Mouse (Mus musculus): ENCODE measurements at regions not wholly inside any gene's neighbourhood (a gene's known extent, or its start where the extent isn't known, plus 50 kb on each side); places are given as distances from the start of the nearest gene placed in this dataset.

DNA sequence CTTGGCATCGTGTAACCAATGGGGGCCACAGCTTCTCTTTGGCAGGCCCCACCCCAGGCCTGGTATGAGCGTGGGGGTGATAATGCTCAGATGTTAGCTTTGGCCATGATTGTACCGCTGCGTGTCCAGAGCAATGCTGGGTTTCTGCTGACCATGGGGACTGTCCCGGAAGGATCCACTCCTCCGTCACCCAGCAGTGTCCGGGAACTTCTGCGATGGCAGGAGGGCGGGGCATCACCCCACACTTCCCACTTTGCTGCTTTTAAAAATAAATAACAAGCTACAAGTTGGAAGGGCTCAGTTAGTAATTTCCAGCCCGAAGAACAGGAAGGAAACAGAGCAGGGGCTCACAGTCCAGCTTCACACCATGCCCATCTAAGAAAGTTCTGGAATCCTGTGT, 116.7 kb upstream of the Ptpn1 start:
- no peak for DNase-seq

DNA sequence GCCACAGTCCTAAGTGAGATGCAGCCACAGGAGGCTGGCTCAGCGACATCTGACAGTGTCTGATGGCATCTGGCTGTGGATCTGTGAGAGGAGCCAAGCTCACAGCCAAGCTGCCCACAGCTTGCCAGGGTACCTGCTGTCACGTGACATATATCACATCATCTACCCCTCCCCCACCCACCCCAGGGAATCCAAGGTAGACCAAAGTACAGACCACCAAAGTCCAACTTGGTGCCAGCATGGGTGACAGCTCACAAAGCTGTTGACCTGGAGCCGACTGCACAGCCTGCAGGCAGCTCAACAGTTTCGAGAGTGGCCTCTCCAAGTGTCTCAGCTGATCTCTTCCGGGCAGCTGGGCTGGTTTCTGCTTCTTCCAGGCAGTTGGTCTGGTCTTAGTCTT, 119.6 kb upstream of the Tmem189 start:
- no peak for DNase-seq

DNA sequence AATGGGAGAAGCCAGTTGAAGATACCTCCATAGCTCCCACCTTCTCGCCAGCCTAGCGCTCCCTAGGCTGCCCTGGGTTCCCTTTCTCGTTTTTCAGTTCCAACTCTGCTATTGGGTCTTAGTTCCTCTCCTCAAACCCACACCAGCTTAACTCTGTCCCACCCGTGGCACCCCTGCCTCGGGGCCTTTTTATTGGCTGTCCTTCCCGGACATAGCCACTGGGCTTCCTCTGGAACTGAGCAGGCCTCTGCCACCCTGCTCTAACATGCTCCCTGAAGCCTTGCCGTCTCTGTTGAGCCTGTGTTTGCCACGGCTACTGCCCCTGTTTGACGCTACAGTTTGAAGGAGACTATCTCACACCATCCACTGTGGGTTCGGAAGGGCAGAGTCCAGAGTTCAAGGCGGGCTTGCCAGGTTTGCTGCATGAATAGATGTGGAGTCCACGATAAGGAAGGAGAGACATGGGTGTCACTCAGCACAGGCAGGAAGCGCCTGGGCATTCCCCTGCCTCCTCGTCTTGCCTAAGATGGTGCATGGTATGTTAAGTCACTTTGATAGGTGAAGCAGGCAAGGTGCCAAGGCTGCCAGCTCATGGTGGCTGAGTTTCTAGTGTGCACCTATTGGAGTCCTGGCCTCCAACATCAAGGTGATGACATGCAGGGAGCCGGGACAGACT, 116.1 kb upstream of the Tmem189 start:
- DNase-seq = no peak

DNA sequence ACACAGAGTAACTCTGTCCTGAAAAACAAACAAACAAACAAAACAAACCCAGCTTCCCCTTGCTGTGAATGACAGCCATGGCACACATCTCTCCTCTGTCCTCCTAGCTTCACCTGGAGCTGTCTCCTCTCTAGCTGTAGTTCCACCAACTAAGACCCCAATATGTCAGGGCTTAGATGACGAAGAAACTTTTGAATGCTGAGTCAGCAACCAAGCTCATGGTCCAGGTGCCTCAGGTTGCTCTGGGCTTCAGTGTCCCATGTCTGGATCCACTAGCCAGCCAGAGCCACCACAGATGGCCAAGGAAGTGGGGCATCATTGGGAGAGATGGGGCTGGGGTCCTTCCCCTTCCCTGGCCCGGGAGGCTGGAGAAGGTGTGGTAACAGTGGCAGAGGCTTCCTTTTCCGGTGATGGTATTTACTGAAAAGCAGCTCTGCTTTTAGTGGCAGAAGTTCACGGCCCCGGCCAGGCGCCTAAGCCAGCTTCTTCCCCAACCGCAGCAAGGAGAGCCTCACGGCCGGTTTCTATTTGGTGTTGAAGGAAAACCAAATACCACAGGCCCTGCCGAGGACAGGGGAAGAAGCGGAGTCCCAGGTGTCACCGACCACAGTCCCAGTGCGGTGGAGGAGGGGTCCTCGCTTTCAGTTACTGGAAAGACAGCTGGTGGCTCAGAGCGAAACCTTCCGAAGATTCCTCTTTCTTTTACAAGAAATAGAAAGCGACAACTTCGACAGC, 115.0 kb upstream of the Tmem189 start:
- no peak for DNase-seq

DNA sequence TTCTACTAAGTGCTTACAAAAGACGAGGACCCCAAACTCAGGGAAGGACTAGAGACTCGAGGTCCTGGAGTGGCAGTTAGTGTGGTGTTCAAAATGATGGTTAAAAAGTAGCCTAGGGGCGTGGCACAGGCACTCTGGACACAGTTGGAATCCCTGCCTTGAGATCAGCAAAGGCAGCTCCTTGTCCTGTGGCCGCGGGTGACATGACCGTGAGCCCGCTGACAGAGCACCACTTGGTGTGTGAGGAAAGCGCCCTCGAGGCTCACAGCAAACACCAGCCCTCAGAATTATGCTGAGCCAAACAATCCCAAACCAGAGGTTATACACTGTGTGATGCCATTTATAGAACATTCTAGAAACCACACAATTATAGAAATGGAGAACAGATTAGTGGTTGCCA, 112.9 kb upstream of the Tmem189 start:
- DNase-seq = no peak

DNA sequence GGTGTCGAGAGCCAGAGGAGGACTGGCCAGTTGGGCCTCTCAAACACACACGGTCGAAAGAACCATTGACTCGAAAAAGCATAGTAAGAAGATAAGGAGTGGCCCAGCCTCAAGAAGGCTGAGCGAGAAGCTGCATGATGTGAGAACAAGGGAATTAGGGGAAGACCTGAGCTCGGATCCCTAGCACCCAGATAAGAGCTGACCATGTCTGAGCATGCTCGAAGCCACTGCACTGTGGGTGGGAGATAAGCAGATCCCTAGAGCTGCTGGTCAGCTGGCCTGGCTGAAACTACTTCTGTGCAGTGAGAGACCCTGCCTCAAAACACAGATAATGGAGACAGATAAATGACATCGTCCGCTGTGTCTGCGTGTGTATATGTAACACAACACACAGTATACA, 111.8 kb upstream of the Tmem189 start:
- DNase-seq = no peak

DNA sequence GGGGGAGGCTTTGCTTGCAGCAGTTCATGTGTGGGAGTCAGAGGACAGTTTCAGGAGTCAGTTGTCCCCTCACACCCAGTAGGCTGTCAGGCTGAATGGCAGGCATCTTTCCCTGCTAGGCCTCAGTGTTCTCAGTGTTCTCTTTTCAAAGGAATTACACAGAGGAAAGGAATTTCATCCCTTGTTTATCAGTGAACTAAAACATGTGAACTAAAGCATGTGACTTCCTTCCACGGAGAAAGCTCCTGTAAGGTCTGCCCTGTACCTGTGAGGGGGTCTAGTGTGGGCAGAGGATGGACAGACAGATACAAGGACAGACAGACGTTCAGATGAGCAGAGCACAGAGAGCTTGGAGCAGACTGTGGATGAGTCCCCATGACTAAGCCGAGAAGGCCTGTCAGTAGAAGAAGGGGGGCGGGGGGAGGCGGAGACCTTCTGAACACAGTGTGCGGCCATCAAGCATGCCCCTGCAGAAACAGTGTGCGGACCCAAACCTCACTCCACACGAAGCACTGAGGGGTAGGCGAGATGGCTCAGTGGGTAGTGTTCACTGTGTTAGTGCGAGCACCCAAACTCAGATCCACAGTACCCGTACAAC, 111.1 kb upstream of the Tmem189 start:
- no peak for DNase-seq

DNA sequence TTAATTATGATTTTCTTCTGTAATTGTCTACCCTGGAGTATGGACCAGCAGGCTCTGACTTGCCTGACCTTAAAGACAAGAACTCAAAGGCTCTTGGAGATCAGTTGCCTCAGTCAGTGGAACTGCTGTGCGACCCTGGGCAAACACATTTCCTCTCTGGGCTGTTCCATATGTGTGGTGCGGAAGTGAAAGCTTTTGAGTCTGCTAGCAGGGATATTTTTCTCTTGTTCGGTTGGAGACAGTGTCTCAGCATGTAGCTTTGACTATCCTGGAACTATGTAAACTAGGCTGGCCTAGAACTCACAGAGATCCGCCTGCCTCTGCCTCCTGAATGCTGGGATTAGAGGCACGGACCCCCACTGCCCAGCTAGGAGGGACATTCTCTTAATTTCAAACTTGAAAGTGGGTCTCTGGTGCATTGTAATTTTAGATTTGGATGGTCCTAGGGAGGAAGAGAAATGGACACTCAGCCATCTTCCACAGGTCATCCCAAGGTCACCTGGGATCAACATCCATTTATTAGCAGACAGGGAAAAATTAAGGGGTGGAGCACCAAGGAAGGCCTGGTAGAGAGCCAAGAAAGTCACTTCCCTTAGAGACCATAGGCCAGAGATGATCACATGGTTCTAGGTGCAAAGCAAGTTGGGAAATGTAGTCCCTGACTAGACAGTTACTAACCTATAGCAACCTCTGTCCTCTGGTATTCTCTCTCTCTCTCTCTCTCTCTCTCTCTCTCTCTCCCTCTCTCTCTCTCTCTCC, 110.2 kb upstream of the Tmem189 start:
- no peak for DNase-seq

DNA sequence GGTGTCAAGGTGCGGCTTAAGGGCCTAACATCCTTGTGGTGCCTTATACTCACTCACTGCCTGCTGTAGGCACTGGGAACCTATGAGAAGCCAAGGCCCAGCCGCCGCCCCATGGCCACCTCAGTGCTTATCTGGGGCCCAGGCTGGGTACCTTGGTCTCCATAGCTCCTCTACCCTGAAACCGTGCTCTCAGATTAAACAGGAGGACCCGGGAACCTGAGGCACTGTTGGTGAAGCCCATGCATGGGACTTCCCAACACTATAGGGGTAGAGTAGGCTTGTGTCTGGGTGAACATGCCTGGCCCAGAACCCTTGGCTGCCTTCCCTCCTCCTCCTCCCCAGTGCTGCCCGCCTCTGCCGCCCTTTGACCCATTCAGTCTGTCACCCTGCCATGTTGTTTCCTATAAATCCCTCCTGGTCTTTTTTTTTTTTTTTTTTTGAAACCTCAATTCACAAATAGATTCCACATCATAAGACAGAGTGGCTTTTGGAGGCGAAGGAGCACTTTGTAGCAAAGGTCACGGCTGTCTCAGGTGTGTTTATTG, 109.4 kb upstream of the Tmem189 start:
- DNase-seq = no peak

DNA sequence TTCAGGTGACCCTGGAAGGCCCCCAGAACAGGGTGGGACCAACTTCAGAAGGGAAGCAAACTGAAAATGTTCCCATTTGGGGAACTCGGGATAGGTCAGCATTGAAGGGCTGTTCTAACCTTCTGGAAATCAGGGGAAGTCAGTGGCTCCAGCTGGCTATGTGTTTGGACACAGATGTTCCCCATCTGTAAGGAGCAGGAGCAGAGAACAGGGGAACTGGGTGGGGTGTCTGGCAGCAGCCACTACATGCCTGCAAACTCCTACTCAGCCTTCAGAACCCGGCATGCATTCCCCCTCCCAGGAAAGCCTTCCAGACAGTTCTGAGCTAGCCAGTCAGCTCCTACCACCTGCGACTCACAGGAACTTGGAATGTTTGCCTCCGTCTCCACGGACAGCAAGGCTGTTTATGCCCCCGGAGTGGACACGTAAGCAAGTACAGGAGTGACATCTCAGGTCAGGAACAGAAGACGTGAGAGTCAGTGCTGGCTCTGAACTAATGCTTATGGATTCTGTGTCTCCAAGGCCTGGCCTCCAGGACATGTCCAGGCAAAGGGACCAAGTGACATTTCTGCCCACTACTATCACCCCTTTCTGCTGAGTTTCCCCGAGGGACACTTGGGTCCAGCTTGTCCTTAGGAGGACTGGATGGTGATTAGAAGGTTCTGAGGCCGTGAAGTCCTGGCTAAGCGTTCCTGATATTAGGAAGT, 108.6 kb upstream of the Tmem189 start:
- no peak for DNase-seq

DNA sequence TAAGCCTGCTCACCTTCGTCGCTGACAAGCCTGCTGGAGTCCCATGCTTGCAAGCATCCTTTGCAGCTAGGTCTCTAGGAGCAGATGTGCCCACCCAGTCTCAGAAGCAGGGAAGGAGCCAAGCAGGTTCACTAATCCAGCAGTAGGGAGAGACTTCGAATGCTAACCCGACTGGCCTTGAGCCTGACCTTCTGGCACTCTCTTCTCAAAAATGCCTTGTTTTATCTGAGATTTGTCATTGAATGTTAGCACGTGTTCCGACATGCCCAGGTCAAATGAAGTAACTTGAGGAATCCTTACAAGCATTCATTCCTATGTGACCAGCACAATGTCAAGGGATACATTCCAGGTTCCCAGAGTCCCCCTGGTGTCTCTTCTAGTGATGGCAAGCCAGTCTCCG, 105.9 kb upstream of the Tmem189 start:
- DNase-seq = no peak

DNA sequence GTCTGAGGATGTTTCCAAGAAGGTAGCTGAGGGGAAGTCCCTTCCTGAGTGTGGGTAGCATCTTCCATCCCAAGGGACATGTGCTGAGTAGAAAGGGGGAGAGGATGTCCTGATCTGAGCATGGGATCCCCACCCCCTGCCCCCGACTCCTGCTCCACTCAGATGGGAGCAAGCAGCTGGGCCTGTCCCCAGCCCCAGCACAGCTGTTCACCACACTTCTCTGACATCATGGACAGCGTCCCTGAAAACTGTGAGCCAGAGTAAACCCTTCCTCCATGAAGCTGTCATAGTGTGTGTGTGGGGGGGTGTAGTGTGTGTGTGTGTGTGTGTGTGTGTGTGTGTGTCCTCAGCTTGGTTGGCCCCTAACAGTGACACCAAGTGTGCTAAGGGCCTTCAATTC, 104.3 kb upstream of the Tmem189 start:
- DNase-seq = no peak

DNA sequence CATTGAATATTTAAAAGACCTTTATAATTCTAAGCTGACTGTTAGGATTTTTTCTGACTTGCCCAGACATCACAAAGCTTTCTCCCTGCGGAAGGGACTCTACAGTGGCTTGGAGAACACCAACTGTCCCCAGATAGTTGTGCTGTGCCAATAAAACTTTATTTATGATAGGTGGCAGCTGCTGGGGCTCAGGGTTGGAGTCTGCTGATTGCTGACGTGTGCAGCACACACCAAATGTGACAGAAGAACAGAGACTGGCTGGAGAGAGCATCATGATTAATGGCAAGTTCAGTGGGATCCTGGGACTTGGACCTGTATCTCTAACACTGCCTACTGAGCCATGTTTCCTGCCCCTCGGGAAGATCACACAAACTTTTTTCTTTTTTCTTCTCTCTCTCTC, 103.1 kb upstream of the Tmem189 start:
- no peak for DNase-seq

DNA sequence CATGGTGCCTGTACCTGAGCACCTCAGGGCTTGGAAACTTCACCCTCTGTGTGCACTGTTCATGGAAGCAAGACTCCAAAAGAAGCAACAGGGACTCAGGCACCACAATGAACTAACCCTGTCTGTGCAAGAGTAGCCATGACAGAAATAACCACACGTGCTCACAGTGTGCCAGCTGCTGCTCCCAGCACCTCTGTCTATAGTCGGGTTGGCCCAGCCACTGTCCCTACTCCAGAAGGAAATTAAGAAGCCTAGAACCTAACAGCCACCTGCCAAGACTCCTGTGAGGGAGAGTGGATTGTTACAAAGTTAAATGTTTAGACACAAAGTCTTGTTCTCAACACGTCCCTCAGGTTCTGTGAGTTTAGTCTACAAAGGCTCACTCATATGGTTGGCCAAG, 102.7 kb upstream of the Tmem189 start:
- DNase-seq = no peak

DNA sequence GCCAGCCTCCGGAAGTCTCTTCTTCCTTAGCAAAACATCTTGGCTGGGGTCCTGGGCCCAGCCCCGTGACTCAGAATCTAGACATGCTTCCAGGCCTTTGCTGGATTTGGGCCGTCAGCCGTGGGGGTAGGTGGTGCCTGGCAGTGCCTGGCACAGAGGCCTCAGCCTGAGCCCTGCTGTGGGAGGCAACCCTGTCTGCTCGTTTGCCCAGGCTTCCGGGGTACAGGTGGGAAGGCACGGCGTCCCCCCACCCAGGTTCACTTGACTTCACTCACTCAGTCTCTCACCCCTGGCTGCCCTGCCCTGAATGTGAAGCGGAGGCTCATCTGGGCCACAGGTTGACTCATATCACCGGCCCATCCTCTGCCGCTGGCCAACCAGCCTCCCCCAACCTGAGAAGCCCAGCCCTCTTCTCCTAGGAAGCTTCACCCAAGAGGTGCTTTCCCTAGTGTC, 99.9 kb upstream of the Tmem189 start:
- DNase-seq = no peak

DNA sequence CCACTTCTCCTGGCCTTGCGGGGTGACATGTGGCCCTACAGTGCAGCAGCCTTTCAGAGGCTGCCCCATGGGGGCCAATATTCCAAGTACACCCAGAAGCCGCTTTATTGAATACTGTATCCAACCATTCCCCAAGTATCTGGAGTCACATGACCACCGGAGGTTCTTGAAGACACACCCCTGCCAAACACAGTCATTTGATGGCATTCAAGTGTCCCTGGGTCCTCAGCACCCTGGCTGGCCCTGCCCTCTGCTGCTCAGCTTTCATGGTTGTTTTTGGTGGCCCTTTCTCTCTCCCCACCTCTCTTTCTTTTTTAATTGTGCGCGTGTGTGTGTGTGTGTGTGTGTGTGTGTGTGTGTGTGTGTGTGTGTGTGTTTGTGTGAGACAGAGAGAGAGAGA, 97.3 kb upstream of the Tmem189 start:
- DNase-seq = no peak

DNA sequence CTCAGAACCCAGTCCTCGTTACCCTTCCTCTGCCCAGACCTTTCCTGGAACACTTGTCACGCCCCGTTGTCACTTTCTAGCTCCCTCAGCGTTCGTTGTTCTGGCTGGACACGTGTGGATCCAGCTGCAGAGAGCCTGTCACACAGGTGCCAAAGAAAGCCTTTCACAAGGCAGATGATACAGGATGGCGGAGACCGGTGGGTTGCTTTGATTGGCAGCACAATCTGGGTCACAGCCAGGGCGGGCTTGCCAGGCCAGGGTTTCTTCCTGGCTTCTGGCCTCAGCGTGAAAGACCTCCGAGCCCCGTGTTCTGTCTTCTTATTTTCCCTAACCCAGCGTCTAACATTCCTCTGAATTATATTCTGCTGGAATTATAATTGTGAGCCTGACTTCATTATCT, 94.7 kb upstream of the Tmem189 start:
- no peak for DNase-seq

DNA sequence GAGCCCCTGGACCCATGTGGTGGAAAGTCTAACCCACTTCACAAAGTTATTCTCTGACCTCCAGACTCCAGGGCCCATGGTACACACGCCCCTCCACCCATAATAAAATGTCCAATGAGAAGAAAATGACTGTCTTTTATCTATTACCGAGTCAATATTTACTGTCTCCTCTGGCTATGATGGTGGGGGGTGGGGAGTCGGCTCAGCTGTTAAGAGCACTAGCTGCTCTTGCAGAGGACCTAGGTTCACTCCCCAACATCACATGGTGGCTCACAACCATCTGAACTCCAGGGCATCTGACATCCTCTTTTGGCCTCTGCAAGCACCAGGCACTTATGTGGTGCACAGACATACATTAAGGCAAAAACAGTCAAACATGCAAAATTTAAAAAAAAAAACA, 93.8 kb upstream of the Tmem189 start:
- no peak for DNase-seq

DNA sequence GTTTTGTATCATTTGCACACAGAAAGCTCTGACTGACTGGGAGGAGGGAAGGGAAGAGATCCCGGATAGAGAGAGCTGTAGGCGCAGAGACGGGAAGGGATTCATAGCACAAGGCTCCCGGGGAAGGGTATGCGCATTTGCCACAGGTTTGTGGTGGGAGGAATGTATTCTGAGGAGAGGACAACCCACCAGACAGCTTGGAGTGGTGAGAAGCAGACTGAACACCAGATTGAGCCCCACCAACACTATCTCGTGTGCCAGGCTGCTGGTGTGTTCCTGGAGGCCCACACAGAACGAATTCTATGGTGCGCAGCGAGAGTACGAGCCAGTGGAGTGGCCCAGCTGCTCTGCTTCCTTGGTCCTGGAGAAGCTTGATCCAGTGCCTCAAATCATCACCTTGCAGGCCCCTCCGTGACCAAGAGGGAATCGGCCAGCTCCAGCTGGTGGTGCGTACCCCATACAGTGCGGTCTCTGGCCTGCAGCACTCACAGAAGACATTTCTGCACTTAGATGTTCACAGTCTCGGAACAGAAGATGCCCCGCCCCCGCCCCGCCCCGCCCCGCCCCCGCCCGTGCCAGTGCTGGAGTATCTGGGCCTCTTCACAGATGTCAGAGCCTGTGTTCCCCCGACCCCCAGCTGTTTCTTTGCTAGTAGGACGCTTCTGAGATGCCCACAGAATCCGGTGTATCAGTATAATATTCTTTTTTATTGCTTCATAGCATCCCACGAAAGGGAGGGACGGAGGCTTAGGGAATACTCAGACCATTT, 92.8 kb upstream of the Tmem189 start:
- no peak for DNase-seq

DNA sequence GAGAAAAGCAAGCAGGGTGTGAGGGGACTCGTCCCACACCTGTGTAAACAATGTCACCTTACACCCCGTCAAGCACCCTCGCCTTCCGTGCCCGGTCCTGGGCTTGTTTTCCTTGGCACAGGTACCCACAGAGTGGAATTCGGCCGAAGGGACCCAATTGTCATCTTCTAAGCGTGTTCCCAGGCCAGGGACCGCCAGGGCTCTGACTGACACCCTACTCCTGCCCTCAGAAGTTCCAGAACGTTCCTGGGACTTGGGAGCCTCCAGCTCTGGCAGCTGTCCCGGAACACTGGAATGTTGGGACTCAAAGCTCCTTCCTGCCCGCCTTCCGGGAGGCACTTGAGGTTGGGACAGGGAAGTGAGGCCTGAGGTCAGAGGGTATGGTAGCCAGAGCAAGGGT, 91.9 kb upstream of the Tmem189 start:
- no peak for DNase-seq

DNA sequence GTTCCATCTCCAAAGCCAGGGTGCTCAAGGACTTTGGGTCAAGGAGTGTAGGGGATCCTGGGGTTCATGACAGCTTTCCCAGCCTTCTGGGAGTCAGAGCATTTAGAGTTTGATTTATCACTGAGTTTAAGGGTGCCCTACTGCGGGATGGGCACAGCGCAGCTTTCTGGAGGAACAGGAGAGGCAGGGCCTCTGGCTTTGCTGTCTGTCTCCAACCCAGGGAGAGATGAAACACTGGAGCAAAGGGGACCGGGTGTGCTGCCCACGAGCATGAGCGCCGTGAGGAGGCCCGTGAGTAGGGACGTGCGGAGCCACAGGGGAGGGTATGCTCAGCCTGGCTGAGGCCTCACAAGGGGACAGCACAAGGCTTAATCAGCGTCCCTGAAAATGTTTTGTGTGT, 89.1 kb upstream of the Tmem189 start:
- no peak for DNase-seq

DNA sequence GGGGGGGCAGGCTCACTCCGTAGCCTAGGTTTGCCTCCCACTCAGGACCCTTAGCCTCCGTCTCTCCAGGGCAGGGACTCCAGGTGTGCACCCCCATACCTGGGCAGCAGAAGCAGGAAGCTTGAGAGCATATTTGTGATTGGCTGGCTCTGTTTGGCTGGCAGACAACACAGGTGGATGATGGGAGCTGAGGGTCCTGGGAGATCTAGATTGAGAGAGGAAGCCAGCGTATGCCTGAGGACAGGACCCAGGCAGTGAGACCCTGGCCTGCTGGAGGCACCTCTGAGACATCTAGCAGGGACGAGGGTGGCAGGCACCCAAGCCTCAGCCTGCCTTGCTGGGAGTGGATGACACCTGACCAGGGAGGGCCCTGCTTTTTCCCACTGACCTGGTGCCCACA, 88.6 kb upstream of the Tmem189 start:
- DNase-seq = no peak
